Mouse (Mus musculus) heart, embryonic 12.5 days (tissue): Measurements from ENCODE around the gene Adamts8. TPM values are rescaled to one million over a fixed set of nuclear protein-coding genes. Genes with fewer than 3 reads are reported as not detected.

Source experiments
- polyA plus RNA-seq: library from polyadenylated mRNA; unstranded; fragments of >200 nt; fragmentation: Nextera tagmentation; extraction: Ambion mirVana; gene quantifications from 2 replicates; pipeline ENCODE4 v1.2.1, GENCODE M21; 2016

Gene Adamts8
- polyA plus RNA-seq, 1 experiment from 2014 or later: 17.5 TPM

Other genes starting within 250 kb of the Adamts8 start
- gene Adamts15, start 20.1 kb upstream of the Adamts8 start, polyA plus RNA-seq: 16.4 and 18.1 TPM in 2 replicates
- gene Zbtb44, start 88.1 kb downstream of the Adamts8 start, polyA plus RNA-seq: 7.6 and 9.1 TPM in 2 replicates
- gene St14, start 189.3 kb downstream of the Adamts8 start, polyA plus RNA-seq: 1.3 and 1.5 TPM in 2 replicates